Mouse (Mus musculus) limb, embryonic 10.5 days (tissue): ENCODE data around the gene Ppp2r5d. TPM values are rescaled to one million over a fixed set of nuclear protein-coding genes. Genes with fewer than 3 reads are reported as not detected.

Experiments used
- DNase-seq: peaks from one replicate; pipeline ENCODE4 v3.0.0-alpha.2; 2017; ENCODE audit warnings: low spot score
- H3K27ac ChIP-seq: fragments of 300-500 bp; sonication (generic); 2 replicates; pipeline ENCODE4 v1.5.1; 2016; ENCODE audit warnings: mild to moderate bottlenecking
- H3K27me3 ChIP-seq: fragments of 300-500 bp; sonication (generic); 2 replicates; pipeline ENCODE4 v1.6.1; 2016; ENCODE audit warnings: low read depth, mild to moderate bottlenecking; ENCODE audit not compliant: poor library complexity, severe bottlenecking
- H3K36me3 ChIP-seq: fragments of 300-500 bp; sonication (generic); 2 replicates; pipeline ENCODE4 v1.6.1; 2016; ENCODE audit warnings: mild to moderate bottlenecking, moderate library complexity
- H3K4me1 ChIP-seq: fragments of 300-500 bp; sonication (generic); 2 replicates; pipeline ENCODE4 v1.6.1; 2016
- H3K4me3 ChIP-seq: fragments of 300-500 bp; sonication (generic); 2 replicates; pipeline ENCODE4 v1.5.1; 2016; ENCODE audit warnings: mild to moderate bottlenecking, moderate library complexity
- H3K9me3 ChIP-seq: fragments of 300-500 bp; sonication (generic); replicated peaks from 2 replicates; pipeline ENCODE4 v1.6.1; 2016; ENCODE audit warnings: mild to moderate bottlenecking
- whole genome bisulfite sequencing: fragments of 180-500 bp; shearing (Covaris S2); methylation state at CpG from one replicate; pipeline ENCODE4 v1.1.7; 2016; 5-methylcytosine and 5-hydroxymethylcytosine counted together
- polyA plus RNA-seq: library from polyadenylated mRNA; unstranded; fragments of >200 nt; fragmentation: Nextera tagmentation; extraction: Ambion mirVana; gene quantifications from 2 replicates; pipeline ENCODE4 v1.2.1, GENCODE M21; 2016

Ppp2r5d gene
- polyA plus RNA-seq, 1 experiment from 2014 or later = 160 TPM

GRCm38 (mm10) chr17:46645561-46646321 is 59.2 kb downstream of the Ppp2r5d start, which contains the start of the genes Klc4 and Mrpl2:
TSS of gene Klc4 (minus strand) at chr17:46646022.
TSS of gene Mrpl2 (plus strand) at chr17:46646229.
- peaks cover 39% of the 10 kb centered on the region for H3K4me1 ChIP-seq
- H3K27me3 ChIP-seq = no peaks in the 10 kb centered on the region
- peak; percentile 100 for DNase-seq
- peak within 1 kb of the TSS; percentile 91 for H3K27ac ChIP-seq
- under 1% methylated on average over 53 of the region's 53 CpGs for WGBS
- H3K4me3 ChIP-seq = peak within 1 kb of the TSS; percentile 86
- H3K9me3 ChIP-seq = no peaks in the 10 kb centered on the region
- H3K36me3 ChIP-seq = peaks cover 32% of the 10 kb centered on the region

DNA sequence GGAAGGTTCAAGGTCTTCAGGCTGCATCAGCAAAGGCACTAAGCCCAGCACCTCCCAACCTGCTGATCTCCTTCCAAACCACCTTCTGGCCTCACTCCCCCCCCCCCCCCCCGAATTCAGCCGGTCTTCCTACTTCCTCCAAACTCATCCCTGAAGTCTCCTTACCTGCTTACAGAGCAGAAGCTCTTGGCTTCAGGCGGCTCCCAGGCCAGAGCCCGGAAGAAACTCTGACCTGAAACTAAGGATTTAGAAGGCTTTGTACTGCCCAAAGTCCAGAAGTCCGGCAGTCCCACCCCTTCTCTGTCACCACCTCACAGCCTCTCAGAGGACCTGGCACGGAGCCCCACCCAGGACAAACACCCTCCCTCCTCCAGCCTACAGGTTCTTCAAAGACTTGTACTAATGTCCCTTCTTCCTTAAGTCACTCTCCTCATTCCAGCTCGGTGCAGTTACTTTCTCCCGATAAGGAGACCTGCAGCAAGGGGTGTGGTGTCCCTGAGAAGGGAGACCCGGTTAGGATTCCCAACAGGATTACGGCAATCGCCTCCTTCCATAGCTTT is 59.9 kb downstream of the Ppp2r5d start:
- Histone ChIP-seq H3K4me3 (peak overlapping the region; percentile 86), H3K27ac (peak overlapping the region; percentile 91), H3K36me3 (peaks cover 40% of the 10 kb centered on the region), H3K4me1 (peaks cover 34% of the 10 kb centered on the region), H3K27me3 (no peaks in the 10 kb centered on the region), H3K9me3 (no peaks in the 10 kb centered on the region)
- DNase-seq = no peak
- WGBS = 14% methylated on average over 11 of the region's 11 CpGs

DNA sequence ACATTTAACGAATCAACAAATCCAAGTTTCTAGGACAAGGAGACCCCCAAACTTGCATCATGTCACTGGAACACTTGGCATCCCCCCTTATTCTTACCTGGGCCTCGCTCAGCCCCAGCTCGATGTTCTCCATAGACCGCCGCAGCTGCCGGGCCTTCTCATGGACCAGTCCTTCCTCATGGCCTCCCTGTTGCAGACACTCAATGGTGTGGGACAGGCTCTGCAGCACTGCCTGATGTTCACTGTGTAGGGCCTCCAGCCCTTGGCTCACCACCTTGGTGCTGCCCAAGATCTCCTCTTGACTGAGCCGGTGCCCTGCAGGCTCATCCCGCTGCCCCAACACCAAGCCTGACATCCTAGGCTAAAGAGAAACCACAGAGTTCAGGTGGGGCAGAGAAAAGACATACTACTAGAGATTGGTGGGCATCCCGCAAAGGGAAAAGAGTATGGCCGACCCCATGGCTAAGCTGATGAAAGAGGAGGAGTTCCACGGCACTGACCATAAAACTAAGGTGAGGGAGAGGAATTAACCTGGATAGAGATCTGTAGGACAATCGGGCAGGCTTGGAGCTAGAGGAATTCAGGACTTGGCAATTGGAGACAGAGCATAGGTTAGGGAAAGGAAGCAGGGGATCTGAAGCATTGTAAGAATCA is 60.6 kb downstream of the Ppp2r5d start:
- Histone ChIP-seq H3K36me3 (peaks cover 43% of the 10 kb centered on the region), H3K4me3 (peak overlapping the region; percentile 86), H3K9me3 (no peaks in the 10 kb centered on the region), H3K27me3 (no peaks in the 10 kb centered on the region), H3K4me1 (peaks cover 27% of the 10 kb centered on the region), H3K27ac (peak overlapping the region; percentile 91; the same call in 1 of the 2 replicates)
- DNase-seq = no peak
- WGBS = 89% methylated on average over 12 of the region's 12 CpGs

GRCm38 (mm10) chr17:46642060-46642459 is 62.9 kb downstream of the Ppp2r5d start:
- Histone ChIP-seq H3K9me3 (no peaks in the 10 kb centered on the region), H3K4me1 (peaks cover 25% of the 10 kb centered on the region), H3K4me3 (no peak overlapping the region), H3K36me3 (peaks cover 35% of the 10 kb centered on the region), H3K27me3 (no peaks in the 10 kb centered on the region), H3K27ac (no peak overlapping the region)
- 87% methylated on average over 17 of the region's 17 CpGs for WGBS
- no peak for DNase-seq

DNA sequence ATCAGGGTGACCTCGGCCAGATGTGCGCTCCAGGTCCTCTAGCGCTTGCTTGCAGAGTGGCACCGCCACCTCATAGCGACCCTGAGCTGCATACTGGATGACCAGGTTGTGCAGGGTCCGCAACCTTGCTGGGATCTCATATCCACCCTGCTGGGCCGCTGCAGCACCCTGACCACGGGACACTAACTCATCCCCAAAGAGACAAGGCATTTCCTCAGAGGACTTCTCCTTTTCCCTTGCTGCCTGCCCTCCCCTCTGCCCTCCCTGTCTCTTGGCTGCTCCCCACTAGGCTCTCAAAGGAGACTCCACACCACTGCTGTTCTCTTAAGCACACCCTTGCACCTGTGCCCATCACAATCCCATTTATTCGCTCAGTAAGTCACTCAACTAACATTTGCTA is 65.0 kb downstream of the Ppp2r5d start:
- Histone ChIP-seq H3K9me3 (no peaks in the 10 kb centered on the region), H3K4me1 (peaks cover 28% of the 10 kb centered on the region), H3K36me3 (peaks cover 50% of the 10 kb centered on the region), H3K27ac (no peak overlapping the region), H3K27me3 (no peaks in the 10 kb centered on the region), H3K4me3 (no peak overlapping the region)
- 81% methylated on average over 9 of the region's 9 CpGs for WGBS
- no peak for DNase-seq

GRCm38 (mm10) chr17:46636831-46637523 is 67.9 kb downstream of the Ppp2r5d start:
- peak; percentile 55 for DNase-seq
- no peaks in the 10 kb centered on the region for H3K9me3 ChIP-seq
- H3K36me3 ChIP-seq = peaks cover 68% of the 10 kb centered on the region
- peaks cover 19% of the 10 kb centered on the region for H3K4me1 ChIP-seq
- peak overlapping the region; percentile 34 for H3K4me3 ChIP-seq
- peak overlapping the region; percentile 69 for H3K27ac ChIP-seq
- WGBS = 24% methylated on average over 15 of the region's 15 CpGs
- no peaks in the 10 kb centered on the region for H3K27me3 ChIP-seq

Other genes starting within 250 kb of the Ppp2r5d start
- 0.09 and 0.34 TPM in 2 replicates for gene Ttbk1, start 217.4 kb downstream of the Ppp2r5d start, polyA plus RNA-seq
- gene Dnph1, start 208.4 kb downstream of the Ppp2r5d start, polyA plus RNA-seq = 70.1 and 78.6 TPM in 2 replicates
- 2.4 and 5.6 TPM in 2 replicates for gene Cul9, start 158.7 kb downstream of the Ppp2r5d start, polyA plus RNA-seq
- 8.3 and 9.0 TPM in 2 replicates for gene Srf, start 148.9 kb downstream of the Ppp2r5d start, polyA plus RNA-seq
- gene Ptk7, start 75.6 kb downstream of the Ppp2r5d start, polyA plus RNA-seq = 102 and 142 TPM in 2 replicates
- 23.6 and 28.8 TPM in 2 replicates for gene Klc4, start 59.1 kb downstream of the Ppp2r5d start, polyA plus RNA-seq
- 140 and 144 TPM in 2 replicates for gene Mrpl2, start 58.9 kb downstream of the Ppp2r5d start, polyA plus RNA-seq
- 40.3 and 48.0 TPM in 2 replicates for gene Cul7, start 54.8 kb downstream of the Ppp2r5d start, polyA plus RNA-seq
- 70.8 and 72.5 TPM in 2 replicates for gene Rrp36, start 30.8 kb downstream of the Ppp2r5d start, polyA plus RNA-seq
- gene Mea1, start 26.3 kb downstream of the Ppp2r5d start, polyA plus RNA-seq = 143 and 145 TPM in 2 replicates
- 143 and 150 TPM in 2 replicates for gene Klhdc3, start 24.2 kb downstream of the Ppp2r5d start, polyA plus RNA-seq
- gene Pex6, start 6.4 kb upstream of the Ppp2r5d start, polyA plus RNA-seq = 24.6 and 26.9 TPM in 2 replicates
- gene Gnmt, start 24.1 kb upstream of the Ppp2r5d start, polyA plus RNA-seq = 0.48 and 0.83 TPM in 2 replicates
- 63.6 and 67.5 TPM in 2 replicates for gene Cnpy3, start 47.1 kb upstream of the Ppp2r5d start, polyA plus RNA-seq
- gene Ptcra, start 58.6 kb upstream of the Ppp2r5d start, polyA plus RNA-seq = 0.73 and 1.2 TPM in 2 replicates
- 34.2 and 35.4 TPM in 2 replicates for gene 2310039H08Rik, start 67.5 kb upstream of the Ppp2r5d start, polyA plus RNA-seq
- 224 and 254 TPM in 2 replicates for gene Rpl7l1, start 77.6 kb upstream of the Ppp2r5d start, polyA plus RNA-seq
- gene Bicral, start 153.4 kb upstream of the Ppp2r5d start, polyA plus RNA-seq = 3.6 and 4.3 TPM in 2 replicates
- gene Tbcc, start 185.6 kb upstream of the Ppp2r5d start, polyA plus RNA-seq = 62.1 and 66.3 TPM in 2 replicates
- gene Prph2, start 205.3 kb upstream of the Ppp2r5d start, polyA plus RNA-seq = not detected in 2 replicates